Comparison of ENCODE assay signal across 21 mouse cellular contexts in genomic region chr6:47182756-47183155, GRCm38 (mm10).
"Had no signal": no experiment of that assay in that cellular context is flagged by ENCODE, and none has a peak within 500 bp of the region (broad histone marks: within the 10 kb centered on the region; RNA-seq: fewer than 3 reads in every experiment).

No protein-coding gene starts in this region.

- H3K9ac ChIP-seq: lung, embryonic 14.5 days; midbrain, embryonic 12.5 days; neural tube, embryonic 13.5 days; neural tube, embryonic 15.5 days; stomach, embryonic 15.5 days had no signal

- H3K27ac ChIP-seq: midbrain, embryonic 12.5 days; neural tube, embryonic 13.5 days; neural tube, embryonic 15.5 days; stomach, embryonic 15.5 days; stomach, postnatal 0 days had no signal

- H3K4me1 ChIP-seq: megakaryocyte, embryonic 14.5 days; midbrain, embryonic 12.5 days; stomach, embryonic 15.5 days had no signal

- ATAC-seq: midbrain, embryonic 16.5 days had no signal

- H3K4me3 ChIP-seq: megakaryocyte, embryonic 14.5 days; midbrain, embryonic 12.5 days; myocyte; neural tube, embryonic 13.5 days; neural tube, embryonic 15.5 days; stomach, embryonic 15.5 days had no signal

- H3K36me3 ChIP-seq: midbrain, embryonic 12.5 days; neural tube, embryonic 13.5 days; neural tube, embryonic 15.5 days; stomach, embryonic 15.5 days had no signal

- H3K27me3 ChIP-seq: megakaryocyte, embryonic 14.5 days; midbrain, embryonic 12.5 days; neural tube, embryonic 13.5 days; neural tube, embryonic 15.5 days; stomach, embryonic 15.5 days had no signal

- DNase-seq: lung, adult 18-20 months; lung, embryonic 14.5 days; lung, postnatal 10 days; lung, postnatal 4 days; midbrain, embryonic 14.5 days; retina, postnatal 1 day; right cerebral cortex, adult 18-20 months; right cerebral cortex, postnatal 25 days; right cerebral cortex, postnatal 4 days; spleen, adult 18-20 months; thymus, adult 2 months; thymus, postnatal 25 days; thymus, postnatal 4 days had no signal

- H3K9me3 ChIP-seq: megakaryocyte, embryonic 14.5 days; midbrain, embryonic 12.5 days; neural tube, embryonic 13.5 days; neural tube, embryonic 15.5 days; stomach, embryonic 15.5 days had no signal
